ENCODE assay signal across 19 mouse cellular contexts in genomic region chr15:91561728-91562127, GRCm38 (mm10). TPM values are rescaled to one million over a fixed set of nuclear protein-coding genes. Genes with fewer than 3 reads are reported as not detected.
A peak's percentile ranks its signal among the peaks of the same experiment; 100 is the strongest.
DNase-seq lines count a peak whose midpoint lies in the region; ATAC-seq lines count a peak whose summit lies in the region.
"Had no signal": no experiment of that assay in that cellular context is flagged by ENCODE, and none has a peak within 500 bp of the region (broad histone marks: within the 10 kb centered on the region; RNA-seq: fewer than 3 reads in every experiment).

No protein-coding gene starts in this region.

- no peak overlapping the region for H3K27ac ChIP-seq in forebrain, embryonic 14.5 days (ENCODE audit: low read depth, low read length)
- no peak overlapping the region for H3K27ac ChIP-seq in forebrain, embryonic 13.5 days
- H3K27ac ChIP-seq in neural tube, embryonic 13.5 days (replicated peaks): no peak overlapping the region
- H3K27ac ChIP-seq: embryonic facial prominence, embryonic 10.5 days; embryonic facial prominence, embryonic 12.5 days; forebrain, embryonic 15.5 days had no signal

- H3K36me3 ChIP-seq in forebrain, embryonic 14.5 days (ENCODE audit: control insufficient read depth, insufficient read depth, low read length): no peaks in the 10 kb centered on the region
- H3K36me3 ChIP-seq in forebrain, embryonic 13.5 days (ENCODE audit: poor library complexity, severe bottlenecking): no peaks in the 10 kb centered on the region
- H3K36me3 ChIP-seq in neural tube, embryonic 13.5 days: no peaks in the 10 kb centered on the region
- H3K36me3 ChIP-seq: embryonic facial prominence, embryonic 10.5 days; embryonic facial prominence, embryonic 12.5 days; forebrain, embryonic 15.5 days had no signal

- no peaks in the 10 kb centered on the region for H3K27me3 ChIP-seq in forebrain, embryonic 14.5 days (replicated peaks; ENCODE audit: control insufficient read depth, insufficient read depth, low read length)
- H3K27me3 ChIP-seq in forebrain, embryonic 13.5 days: no peaks in the 10 kb centered on the region
- H3K27me3 ChIP-seq in neural tube, embryonic 13.5 days: no peaks in the 10 kb centered on the region
- H3K27me3 ChIP-seq: embryonic facial prominence, embryonic 12.5 days; forebrain, embryonic 15.5 days had no signal

- H3K4me1 ChIP-seq in forebrain, embryonic 14.5 days (ENCODE audit: control insufficient read depth, insufficient read depth, low read length): peaks cover 2% of the 10 kb centered on the region; the same call in 1 of the 2 replicates
- peaks cover 11% of the 10 kb centered on the region for H3K4me1 ChIP-seq in forebrain, embryonic 13.5 days
- H3K4me1 ChIP-seq in neural tube, embryonic 13.5 days (replicated peaks): peaks cover 14% of the 10 kb centered on the region; the same call in 1 of the 2 replicates
- H3K4me1 ChIP-seq: embryonic facial prominence, embryonic 10.5 days; forebrain, embryonic 15.5 days had no signal

- ATAC-seq in forebrain, embryonic 14.5 days: no peak
- no peak for ATAC-seq in forebrain, embryonic 13.5 days
- ATAC-seq in neural tube, embryonic 13.5 days (ENCODE audit: low read depth): peak; percentile 47; the same call in 1 of the 2 replicates
- ATAC-seq: forebrain, embryonic 15.5 days; forebrain, postnatal 0 days had no signal

- H3K9me3 ChIP-seq in forebrain, embryonic 14.5 days (replicated peaks; ENCODE audit: control insufficient read depth, low read length): no peaks in the 10 kb centered on the region
- no peaks in the 10 kb centered on the region for H3K9me3 ChIP-seq in forebrain, embryonic 13.5 days (replicated peaks)
- no peaks in the 10 kb centered on the region for H3K9me3 ChIP-seq in neural tube, embryonic 13.5 days
- H3K9me3 ChIP-seq: embryonic facial prominence, embryonic 10.5 days; embryonic facial prominence, embryonic 12.5 days; forebrain, embryonic 15.5 days had no signal

- H3K9ac ChIP-seq in forebrain, embryonic 14.5 days (ENCODE audit: low read length): no peak overlapping the region
- H3K9ac ChIP-seq in forebrain, embryonic 13.5 days: no peak overlapping the region
- no peak overlapping the region for H3K9ac ChIP-seq in neural tube, embryonic 13.5 days
- H3K9ac ChIP-seq: embryonic facial prominence, embryonic 12.5 days; forebrain, embryonic 15.5 days; forebrain, postnatal 0 days had no signal

- peak; percentile 36 for DNase-seq in forebrain, embryonic 14.5 days (ENCODE audit: low spot score)
- DNase-seq in neural tube, embryonic 10.5 days (ENCODE audit: extremely low spot score, low spot score): no peak
- peak; percentile 11 for DNase-seq in retina, embryonic 14.5 days (ENCODE audit: low spot score)
- DNase-seq in retina, postnatal 1 day: no peak
- DNase-seq in thymus, adult 18-20 months: no peak
- DNase-seq: adrenal gland, adult 2 months; adrenal gland, postnatal 10 days; adrenal gland, postnatal 25 days; cerebellum, adult 11-12 months; cerebellum, adult 2 months; cerebellum, adult 9-10 months; cerebellum, postnatal 10 days; cerebellum, postnatal 25 days; forebrain, postnatal 0 days had no signal

- H3K4me2 ChIP-seq in forebrain, embryonic 14.5 days (ENCODE audit: low read length): no peak overlapping the region
- no peak overlapping the region for H3K4me2 ChIP-seq in forebrain, embryonic 13.5 days
- H3K4me2 ChIP-seq in neural tube, embryonic 13.5 days: no peak overlapping the region
- H3K4me2 ChIP-seq: embryonic facial prominence, embryonic 12.5 days; forebrain, embryonic 15.5 days had no signal

- no peak overlapping the region for H3K4me3 ChIP-seq in forebrain, embryonic 14.5 days (ENCODE audit: low read depth, low read length)
- no peak overlapping the region for H3K4me3 ChIP-seq in forebrain, embryonic 13.5 days
- H3K4me3 ChIP-seq in neural tube, embryonic 13.5 days: no peak overlapping the region
- H3K4me3 ChIP-seq: embryonic facial prominence, embryonic 10.5 days; embryonic facial prominence, embryonic 12.5 days; forebrain, embryonic 15.5 days had no signal

- 40% methylated on average over 6 of the region's 6 CpGs for WGBS in forebrain, embryonic 14.5 days
- 54% methylated on average over 6 of the region's 6 CpGs for WGBS in forebrain, embryonic 13.5 days
- 65% methylated on average over 6 of the region's 6 CpGs for WGBS in neural tube, embryonic 13.5 days

RNA-seq across cellular contexts. Expression of gene Slc2a13, which starts 11.3 kb away (rescaled TPM):
- polyA plus RNA-seq in forebrain, embryonic 14.5 days (2014; fragmentation: Nextera tagmentation; extraction: Ambion mirVana): 3.3 and 3.7 TPM in 2 replicates
- polyA plus RNA-seq in forebrain, embryonic 13.5 days (2015; fragmentation: Nextera tagmentation; extraction: Ambion mirVana): 1.7 and 2.0 TPM in 2 replicates
- polyA plus RNA-seq in neural tube, embryonic 13.5 days (2015; fragmentation: Nextera tagmentation; extraction: Ambion mirVana): 2.1 and 2.5 TPM in 2 replicates

Comparison
In these comparisons a context has a peak if more than half of its experiments do, and no peak if none do; other contexts are left out.
1. DNase-seq: peak in forebrain, embryonic 14.5 days (single experiment) and retina, embryonic 14.5 days (single experiment); none in neural tube, embryonic 10.5 days (single experiment), retina, postnatal 1 day (single experiment) and thymus, adult 18-20 months (0 of 2).